Comparison of ENCODE assay signal across 13 mouse cellular contexts in the genomic region with DNA sequence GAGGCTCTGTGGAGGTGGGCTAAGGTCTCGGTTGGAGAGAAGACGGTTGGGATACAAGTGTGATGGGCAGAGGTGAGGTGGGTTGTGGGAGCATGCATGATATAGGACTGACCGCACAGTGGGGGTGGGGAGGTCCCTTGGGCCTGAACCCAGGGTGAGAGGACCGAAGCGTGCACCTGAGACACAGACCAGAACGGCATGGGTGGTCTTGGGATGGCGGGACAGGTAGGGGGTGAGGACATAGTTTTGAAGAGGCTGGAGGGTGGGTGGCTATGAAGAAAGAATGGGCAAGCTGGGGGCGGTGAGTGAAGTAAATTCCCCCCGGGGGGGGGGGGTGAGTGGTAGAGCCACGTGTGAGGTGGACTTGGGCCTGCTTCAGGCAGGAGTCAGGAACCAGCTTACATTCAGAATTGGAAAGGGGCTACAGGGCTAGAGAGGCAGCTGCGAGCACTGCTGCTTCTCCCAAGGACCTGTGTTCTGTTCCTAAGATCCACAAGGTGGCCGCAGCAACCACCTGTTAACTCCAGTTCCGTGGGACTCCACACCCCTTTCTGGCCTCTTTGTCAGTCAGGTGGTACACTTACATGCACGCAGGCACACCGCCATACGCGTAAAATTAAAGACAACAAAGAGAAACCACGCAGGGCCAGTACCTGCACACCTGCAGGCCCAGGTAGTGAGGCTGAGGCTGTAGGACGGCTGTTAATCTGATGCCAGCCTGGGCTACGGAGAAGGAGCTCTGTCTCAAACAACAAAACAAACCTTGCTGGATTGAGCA. TPM values are rescaled to one million over a fixed set of nuclear protein-coding genes. Genes with fewer than 3 reads are reported as not detected.
DNase-seq lines count a peak whose midpoint lies in the region; ATAC-seq lines count a peak whose summit lies in the region.
"Had no signal": no experiment of that assay in that cellular context is flagged by ENCODE, and none has a peak within 500 bp of the region (broad histone marks: within the 10 kb centered on the region; RNA-seq: fewer than 3 reads in every experiment).

No protein-coding gene starts in this region.

- no peak for ATAC-seq in forebrain, embryonic 15.5 days (replicated peaks)
- no peak for ATAC-seq in forebrain, embryonic 13.5 days
- no peak for ATAC-seq in kidney, embryonic 16.5 days (ENCODE audit: low FRiP score, low TSS enrichment)
- ATAC-seq: inflammation-experienced regulatory T-cells, adult 6 months had no signal

- 0 out of 2 replicates have a peak overlapping the region, but pooled peaks have one; percentile 18 for H3K27ac ChIP-seq in forebrain, embryonic 15.5 days (replicated peaks)
- H3K27ac ChIP-seq in forebrain, embryonic 13.5 days, result no peak overlapping the region
- peak overlapping the region; percentile 8; the same call in 1 of the 2 replicates for H3K27ac ChIP-seq in kidney, embryonic 16.5 days (ENCODE audit: low read length)
- H3K27ac ChIP-seq in limb, embryonic 10.5 days, result peak overlapping the region; percentile 90

- no peak for DNase-seq in kidney, adult 8-10 months
- peak; percentile 71 for DNase-seq in R1 (ENCODE audit: low read depth, low spot score)
- DNase-seq in limb, embryonic 10.5 days (ENCODE audit: low spot score), result no peak
- DNase-seq in ovary, postnatal 36 days (ENCODE audit: low spot score), result no peak
- DNase-seq in layer of hippocampus, adult 11-12 months (ENCODE audit: low spot score), result no peak
- DNase-seq: retina, postnatal 1 day had no signal

- no peak overlapping the region for H3K9ac ChIP-seq in forebrain, embryonic 15.5 days (replicated peaks)
- no peak overlapping the region for H3K9ac ChIP-seq in forebrain, embryonic 13.5 days
- 0 out of 2 replicates have a peak overlapping the region, but pooled peaks have one; percentile 22 for H3K9ac ChIP-seq in kidney, embryonic 16.5 days (replicated peaks; ENCODE audit: low read length)

- H3K9me3 ChIP-seq in forebrain, embryonic 15.5 days, result no peaks in the 10 kb centered on the region
- no peaks in the 10 kb centered on the region for H3K9me3 ChIP-seq in forebrain, embryonic 13.5 days (replicated peaks)
- H3K9me3 ChIP-seq in kidney, embryonic 16.5 days (ENCODE audit: low read length), result no peaks in the 10 kb centered on the region
- H3K9me3 ChIP-seq in limb, embryonic 10.5 days (replicated peaks), result no peaks in the 10 kb centered on the region
- H3K9me3 ChIP-seq: forebrain, embryonic 12.5 days; megakaryocyte, embryonic 14.5 days had no signal

- no peaks in the 10 kb centered on the region for H3K27me3 ChIP-seq in forebrain, embryonic 15.5 days
- no peaks in the 10 kb centered on the region for H3K27me3 ChIP-seq in forebrain, embryonic 13.5 days
- no peaks in the 10 kb centered on the region for H3K27me3 ChIP-seq in kidney, embryonic 16.5 days (ENCODE audit: insufficient read depth, low read length)
- no peaks in the 10 kb centered on the region for H3K27me3 ChIP-seq in limb, embryonic 10.5 days (ENCODE audit: low read depth, poor library complexity, severe bottlenecking)
- H3K27me3 ChIP-seq: forebrain, embryonic 12.5 days had no signal

- peaks cover 47% of the 10 kb centered on the region for H3K4me1 ChIP-seq in forebrain, embryonic 15.5 days
- H3K4me1 ChIP-seq in forebrain, embryonic 13.5 days, result peaks cover 47% of the 10 kb centered on the region
- peaks cover 58% of the 10 kb centered on the region for H3K4me1 ChIP-seq in kidney, embryonic 16.5 days (ENCODE audit: insufficient read depth, low read length)
- peaks cover 74% of the 10 kb centered on the region for H3K4me1 ChIP-seq in limb, embryonic 10.5 days

- 69% methylated on average over 20 of the region's 20 CpGs for WGBS in forebrain, embryonic 15.5 days
- 69% methylated on average over 20 of the region's 20 CpGs for WGBS in forebrain, embryonic 13.5 days
- 64% methylated on average over 20 of the region's 20 CpGs for WGBS in kidney, embryonic 16.5 days
- 60% methylated on average over 20 of the region's 20 CpGs for WGBS in limb, embryonic 10.5 days

- no peak overlapping the region for H3K4me3 ChIP-seq in forebrain, embryonic 15.5 days
- no peak overlapping the region for H3K4me3 ChIP-seq in forebrain, embryonic 13.5 days
- H3K4me3 ChIP-seq in kidney, embryonic 16.5 days (ENCODE audit: low read length), result no peak overlapping the region
- peak overlapping the region; percentile 17; the same call in 1 of the 2 replicates for H3K4me3 ChIP-seq in limb, embryonic 10.5 days
- H3K4me3 ChIP-seq: forebrain, embryonic 12.5 days had no signal

- no peaks in the 10 kb centered on the region; the same call in 1 of the 2 replicates for H3K36me3 ChIP-seq in forebrain, embryonic 15.5 days
- H3K36me3 ChIP-seq in forebrain, embryonic 13.5 days (ENCODE audit: poor library complexity, severe bottlenecking), result no peaks in the 10 kb centered on the region
- H3K36me3 ChIP-seq in kidney, embryonic 16.5 days (ENCODE audit: insufficient read depth, low read length), result no peaks in the 10 kb centered on the region
- H3K36me3 ChIP-seq in limb, embryonic 10.5 days, result no peaks in the 10 kb centered on the region
- H3K36me3 ChIP-seq: forebrain, embryonic 12.5 days had no signal

- H3K4me2 ChIP-seq in forebrain, embryonic 15.5 days (replicated peaks), result no peak overlapping the region
- no peak overlapping the region for H3K4me2 ChIP-seq in forebrain, embryonic 13.5 days
- H3K4me2 ChIP-seq in kidney, embryonic 16.5 days (replicated peaks; ENCODE audit: low read depth, low read length), result no peak overlapping the region
- H3K4me2 ChIP-seq: forebrain, embryonic 12.5 days had no signal

RNA-seq across cellular contexts. Expression of a gene that starts 5.9 kb away (rescaled TPM):
- 74.1 and 79.6 TPM in 2 replicates for polyA plus RNA-seq in forebrain, embryonic 15.5 days (2015; fragmentation: Nextera tagmentation; extraction: Ambion mirVana)
- 48.8 and 48.9 TPM in 2 replicates for polyA plus RNA-seq in forebrain, embryonic 13.5 days (2015; fragmentation: Nextera tagmentation; extraction: Ambion mirVana)
- polyA plus RNA-seq in kidney, embryonic 16.5 days (2015; fragmentation: Nextera tagmentation; extraction: Ambion mirVana), result 35.7 and 39.1 TPM in 2 replicates
- polyA plus RNA-seq in limb, embryonic 10.5 days (2016; fragmentation: Nextera tagmentation; extraction: Ambion mirVana), result 21.6 and 35.7 TPM in 2 replicates

RNA-seq across cellular contexts. Expression of a gene that starts 18.9 kb away (rescaled TPM):
- 23.4 and 25.1 TPM in 2 replicates for polyA plus RNA-seq in forebrain, embryonic 15.5 days (2015; fragmentation: Nextera tagmentation; extraction: Ambion mirVana)
- 20.4 and 21.2 TPM in 2 replicates for polyA plus RNA-seq in forebrain, embryonic 13.5 days (2015; fragmentation: Nextera tagmentation; extraction: Ambion mirVana)
- 93.6 and 98.7 TPM in 2 replicates for polyA plus RNA-seq in kidney, embryonic 16.5 days (2015; fragmentation: Nextera tagmentation; extraction: Ambion mirVana)
- polyA plus RNA-seq in limb, embryonic 10.5 days (2016; fragmentation: Nextera tagmentation; extraction: Ambion mirVana), result 27.9 and 28.5 TPM in 2 replicates
- polyA plus RNA-seq: inflammation-experienced regulatory T-cells, adult 6 months had no signal

RNA-seq across cellular contexts. Expression of a gene that starts 27.9 kb away (rescaled TPM):
- 16.6 and 19.3 TPM in 2 replicates for polyA plus RNA-seq in forebrain, embryonic 15.5 days (2015; fragmentation: Nextera tagmentation; extraction: Ambion mirVana)
- polyA plus RNA-seq in forebrain, embryonic 13.5 days (2015; fragmentation: Nextera tagmentation; extraction: Ambion mirVana), result 10.0 and 10.8 TPM in 2 replicates
- 18.5 and 18.6 TPM in 2 replicates for polyA plus RNA-seq in kidney, embryonic 16.5 days (2015; fragmentation: Nextera tagmentation; extraction: Ambion mirVana)
- 11.8 and 16.7 TPM in 2 replicates for polyA plus RNA-seq in limb, embryonic 10.5 days (2016; fragmentation: Nextera tagmentation; extraction: Ambion mirVana)

RNA-seq across cellular contexts. Expression of a gene that starts 40.6 kb away (rescaled TPM):
- 25.9 and 26.4 TPM in 2 replicates for polyA plus RNA-seq in forebrain, embryonic 15.5 days (2015; fragmentation: Nextera tagmentation; extraction: Ambion mirVana)
- polyA plus RNA-seq in forebrain, embryonic 13.5 days (2015; fragmentation: Nextera tagmentation; extraction: Ambion mirVana), result 14.5 and 16.5 TPM in 2 replicates
- polyA plus RNA-seq in kidney, embryonic 16.5 days (2015; fragmentation: Nextera tagmentation; extraction: Ambion mirVana), result 24.7 TPM in 2 replicates
- 26.0 and 26.1 TPM in 2 replicates for polyA plus RNA-seq in limb, embryonic 10.5 days (2016; fragmentation: Nextera tagmentation; extraction: Ambion mirVana)

RNA-seq across cellular contexts. Expression of a gene that starts 52.0 kb away (rescaled TPM):
- polyA plus RNA-seq in forebrain, embryonic 15.5 days (2015; fragmentation: Nextera tagmentation; extraction: Ambion mirVana), result 0.23 and 0.24 TPM in 2 replicates
- 0.18 and 0.39 TPM in 2 replicates for polyA plus RNA-seq in forebrain, embryonic 13.5 days (2015; fragmentation: Nextera tagmentation; extraction: Ambion mirVana)
- polyA plus RNA-seq in kidney, embryonic 16.5 days (2015; fragmentation: Nextera tagmentation; extraction: Ambion mirVana), result 0.12 and 0.16 TPM in 2 replicates
- polyA plus RNA-seq in limb, embryonic 10.5 days (2016; fragmentation: Nextera tagmentation; extraction: Ambion mirVana), result 0.24 TPM in 1 of 2 replicates, not detected in the other
- polyA plus RNA-seq: stomach, embryonic 14.5 days had no signal
